Mouse (Mus musculus) right cerebral cortex, postnatal 4 days (tissue): ENCODE data around the gene Cnep1r1.

Source experiments
- DNase-seq: peaks from one replicate; pipeline ENCODE4 v3.0.0-alpha.2; 2022

Cnep1r1 gene

DNA sequence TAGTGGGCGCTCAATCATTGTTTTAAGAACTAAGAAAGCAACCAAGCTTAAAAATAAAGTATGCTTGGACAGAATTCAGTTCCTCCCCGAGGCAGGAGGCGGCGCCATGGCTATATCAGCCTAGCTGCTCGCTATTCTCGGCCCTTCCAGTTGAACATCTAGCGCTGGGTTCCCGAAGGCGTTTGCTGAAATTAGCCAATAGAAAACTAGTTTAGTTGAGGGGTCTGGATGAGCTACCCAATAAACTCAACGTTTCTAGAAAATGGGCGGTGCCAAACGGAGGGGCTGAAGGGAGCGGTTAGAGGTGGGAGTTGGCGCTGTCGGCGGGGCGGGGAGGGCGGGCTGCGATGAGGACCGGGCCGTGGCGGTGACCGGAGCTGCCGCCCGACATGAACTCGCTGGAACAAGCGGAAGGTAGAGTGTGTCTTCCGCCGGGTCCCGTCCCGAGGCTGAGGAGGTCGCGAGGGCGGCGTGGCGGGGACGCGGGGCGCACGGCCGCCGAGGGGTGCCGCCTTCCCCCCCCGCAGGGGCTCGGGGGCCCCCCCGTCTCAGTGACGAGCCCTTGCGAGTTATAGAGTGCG, at the start of gene Cnep1r1:
Gene Cnep1r1, plus strand, starts transcription at position 314 of the 581 bp plus-strand sequence.
- peak; percentile 84 for DNase-seq

DNA sequence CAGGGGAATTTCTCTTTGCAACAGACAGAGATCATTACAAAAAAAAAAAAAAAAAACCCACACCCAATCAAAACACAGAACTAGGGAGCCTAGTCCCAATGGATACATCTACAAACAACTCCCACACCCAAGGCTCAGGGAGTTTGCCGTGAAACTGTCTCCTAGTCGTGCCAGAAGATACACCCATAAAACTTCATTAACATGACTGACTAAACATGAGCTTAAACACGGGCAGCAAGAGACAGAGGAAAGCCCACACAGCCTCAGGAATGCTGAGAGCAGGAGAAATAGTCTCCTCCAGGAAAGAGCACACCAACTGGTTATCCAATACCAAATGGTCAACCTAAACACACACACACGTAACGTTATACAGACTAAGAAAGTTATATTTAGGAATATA, 36.4 kb upstream of the Cnep1r1 start:
- no peak for DNase-seq

DNA sequence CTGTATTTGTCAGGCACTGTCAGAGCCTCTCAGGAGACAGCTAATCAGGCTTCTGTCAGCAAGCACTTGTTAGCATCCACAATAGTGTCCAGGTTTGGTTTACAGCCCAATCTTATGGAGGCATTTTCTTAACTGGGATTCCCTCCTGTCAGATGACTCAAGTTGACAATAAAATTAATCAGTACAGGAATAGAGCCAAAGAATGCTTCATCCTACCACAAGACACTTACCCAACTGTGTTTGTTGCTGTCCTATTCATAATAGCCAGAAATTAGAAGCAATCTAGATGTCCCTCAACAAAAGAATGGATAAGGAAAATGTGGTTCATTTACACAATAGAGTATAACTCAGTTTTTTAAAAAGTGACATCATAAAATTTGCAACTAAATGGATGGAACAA, 30.6 kb upstream of the Cnep1r1 start:
- no peak for DNase-seq

DNA sequence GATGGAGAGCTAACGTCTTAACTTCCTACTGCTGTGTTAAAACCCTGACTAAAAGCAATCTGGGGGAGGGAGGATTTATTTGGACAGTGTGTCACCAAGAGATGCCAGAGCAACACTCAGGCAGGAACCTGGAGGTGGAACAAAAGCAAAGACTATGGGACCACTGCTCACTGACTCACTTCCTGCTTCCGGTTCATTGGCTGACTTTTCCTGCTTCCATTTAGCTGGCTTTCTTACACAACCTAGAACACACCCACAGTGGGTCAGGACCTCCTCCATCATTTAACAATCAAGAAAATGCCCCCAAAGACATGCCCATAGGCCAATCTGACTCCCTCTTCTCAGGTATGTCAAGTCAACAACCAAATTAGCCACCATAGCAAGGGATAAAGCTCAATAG, 26.9 kb upstream of the Cnep1r1 start:
- no peak for DNase-seq

DNA sequence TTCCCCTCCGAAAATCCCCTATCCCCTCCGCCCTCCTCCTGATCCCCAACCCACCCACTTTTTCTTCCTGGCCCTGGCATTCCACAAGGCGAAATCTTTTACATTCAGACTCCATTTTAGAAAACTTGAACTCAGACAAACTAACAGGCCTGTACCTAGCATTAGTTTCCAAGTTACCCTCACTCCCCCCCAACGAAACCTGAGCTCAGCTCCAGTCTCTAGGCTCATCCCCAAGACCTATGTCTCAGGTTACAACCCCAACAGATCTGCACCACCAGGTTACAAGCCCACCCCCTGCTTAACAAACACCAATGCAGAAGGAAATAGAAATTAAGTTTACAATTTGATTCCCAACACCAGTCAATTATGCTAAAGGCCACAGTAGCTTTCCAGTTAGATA, 25.2 kb upstream of the Cnep1r1 start:
- DNase-seq: no peak

DNA sequence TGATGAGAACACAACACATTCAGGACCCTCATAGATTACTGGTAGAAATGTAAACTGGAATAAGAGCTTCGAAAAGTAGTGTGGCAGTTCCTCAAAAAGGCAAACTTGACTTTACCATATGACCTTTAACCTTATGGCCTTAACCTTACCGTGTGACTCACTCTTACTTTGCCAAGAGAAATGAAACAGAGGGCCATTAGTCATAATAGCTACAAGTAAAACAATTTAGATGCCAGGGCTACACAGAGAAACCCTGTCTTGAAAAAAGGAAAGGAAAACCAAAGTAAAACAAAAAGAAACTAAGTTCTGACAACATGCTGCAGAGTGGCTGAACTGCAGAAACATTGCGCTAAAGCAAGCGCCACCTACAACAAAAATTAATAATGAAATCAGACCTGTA, 19.7 kb upstream of the Cnep1r1 start:
- no peak for DNase-seq

DNA sequence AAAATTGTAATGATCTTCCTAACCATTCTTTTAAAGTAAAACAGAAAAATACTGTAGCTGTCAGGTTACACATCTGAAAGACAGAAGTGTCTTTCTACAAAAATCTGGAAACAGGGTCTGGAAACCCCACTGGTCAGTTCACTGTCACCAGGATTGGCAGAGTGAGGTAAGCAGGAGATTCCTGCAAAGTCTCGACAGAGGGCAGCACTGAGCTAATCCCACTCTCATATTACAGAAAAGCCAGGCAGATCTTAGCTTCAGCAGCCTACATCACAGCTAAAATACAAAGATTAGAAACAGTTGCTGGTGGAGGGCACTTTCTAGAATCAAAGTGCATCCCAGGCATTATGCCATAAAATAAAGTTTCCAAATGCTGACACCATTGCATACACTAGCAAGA, 19.0 kb upstream of the Cnep1r1 start:
- peak; percentile 47 for DNase-seq

DNA sequence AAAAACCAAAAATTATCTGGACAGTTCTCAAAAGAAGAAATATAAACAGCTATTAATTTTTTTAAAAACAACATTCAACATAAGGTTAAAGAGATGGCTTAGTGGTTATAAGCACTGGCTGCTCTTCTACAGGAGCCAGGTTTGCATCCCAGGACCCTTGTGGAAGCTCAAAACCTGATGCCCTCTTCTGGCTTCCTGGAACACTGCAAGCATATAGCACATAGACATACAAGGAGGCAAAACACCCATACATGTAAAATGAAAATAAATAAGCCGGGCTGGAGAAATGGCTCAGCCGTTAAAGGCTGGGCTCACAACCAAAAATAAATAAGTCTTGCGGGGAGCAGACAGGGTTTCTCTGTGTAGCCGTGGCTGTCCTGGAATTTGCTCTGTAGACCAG, 9.3 kb upstream of the Cnep1r1 start:
- DNase-seq: no peak

DNA sequence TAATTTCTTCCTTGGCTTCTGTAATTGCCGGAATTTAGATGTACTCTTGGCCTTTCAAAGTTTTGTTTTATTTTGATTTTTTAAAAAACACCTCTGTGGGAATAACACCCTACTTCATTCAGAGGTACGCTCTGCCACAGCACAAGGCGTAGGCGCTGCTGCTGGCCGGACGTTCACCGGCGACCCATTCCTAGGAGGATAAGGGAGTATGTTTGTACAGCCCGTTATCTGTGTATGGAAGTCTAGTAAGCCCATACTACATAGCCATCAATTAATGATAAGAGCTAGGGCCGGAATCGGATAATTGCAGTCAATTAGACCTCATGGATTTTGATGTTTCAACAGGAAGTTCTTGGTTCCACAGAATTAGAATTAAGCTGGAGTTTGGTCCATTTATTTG, 507 bp downstream of the Cnep1r1 start:
- no peak for DNase-seq

DNA sequence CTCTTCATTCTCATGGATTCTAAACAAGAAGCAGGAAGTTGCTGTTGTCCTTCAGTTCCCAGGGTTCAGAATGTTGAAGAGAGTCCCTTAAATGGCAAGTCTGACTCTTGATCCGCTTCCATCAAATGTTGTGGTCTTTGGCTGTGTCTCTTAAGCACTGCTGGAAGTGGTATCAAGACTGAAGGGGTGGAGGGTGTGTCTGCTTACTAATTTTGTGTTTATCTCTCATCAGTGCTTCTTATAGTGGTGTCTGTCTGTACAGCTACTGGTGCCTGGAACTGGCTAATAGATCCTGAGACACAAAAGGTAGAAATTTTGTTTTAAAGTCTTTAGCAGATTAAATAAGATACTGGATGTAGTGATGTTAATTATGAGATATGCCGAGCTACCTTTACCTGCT, 6.3 kb downstream of the Cnep1r1 start:
- DNase-seq: no peak

DNA sequence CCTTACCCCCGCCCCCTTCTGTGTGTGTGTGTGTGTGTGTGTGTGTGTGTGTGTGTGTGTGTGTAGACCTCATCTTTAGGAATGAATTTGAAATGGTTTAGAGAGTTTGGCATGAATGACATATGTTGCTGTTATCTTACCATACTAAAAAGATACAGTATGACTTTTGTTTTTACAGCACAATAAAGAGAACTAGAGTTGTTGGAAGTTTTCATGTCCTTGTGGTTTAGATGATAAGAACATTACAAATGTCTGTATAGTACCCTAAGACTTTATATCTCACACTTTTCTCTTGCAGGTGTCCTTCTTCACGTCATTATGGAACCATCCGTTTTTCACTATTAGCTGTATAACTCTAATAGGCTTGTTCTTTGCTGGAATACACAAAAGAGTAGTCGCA, 10.8 kb downstream of the Cnep1r1 start:
- DNase-seq: no peak

DNA sequence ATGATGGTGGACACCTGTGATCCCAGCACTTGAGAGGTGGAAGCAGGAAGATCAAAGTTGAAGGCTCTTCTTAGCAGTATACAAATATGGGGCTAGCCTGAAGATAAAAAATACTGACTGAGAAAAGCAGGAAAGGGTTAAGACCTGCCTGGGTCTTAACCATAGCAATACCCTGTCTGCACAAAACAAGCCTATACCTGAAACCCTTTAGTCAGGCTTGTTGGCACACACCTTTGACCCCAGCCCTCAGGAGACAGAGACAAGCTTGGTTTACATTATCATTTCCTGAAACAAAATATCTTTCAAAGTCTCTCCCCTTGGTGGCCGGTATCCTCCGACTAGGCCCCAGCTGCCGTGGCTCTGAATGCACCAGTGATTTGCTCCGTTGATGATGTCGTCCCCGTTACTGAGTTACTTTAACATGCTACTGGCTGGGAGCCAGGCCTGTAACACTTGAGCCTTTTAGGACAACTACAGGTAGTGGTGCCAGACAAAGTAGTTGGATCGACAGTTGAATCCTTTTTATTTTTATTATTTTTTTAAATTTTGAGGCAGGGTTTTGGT, 12.3 kb downstream of the Cnep1r1 start:
- no peak for DNase-seq

DNA sequence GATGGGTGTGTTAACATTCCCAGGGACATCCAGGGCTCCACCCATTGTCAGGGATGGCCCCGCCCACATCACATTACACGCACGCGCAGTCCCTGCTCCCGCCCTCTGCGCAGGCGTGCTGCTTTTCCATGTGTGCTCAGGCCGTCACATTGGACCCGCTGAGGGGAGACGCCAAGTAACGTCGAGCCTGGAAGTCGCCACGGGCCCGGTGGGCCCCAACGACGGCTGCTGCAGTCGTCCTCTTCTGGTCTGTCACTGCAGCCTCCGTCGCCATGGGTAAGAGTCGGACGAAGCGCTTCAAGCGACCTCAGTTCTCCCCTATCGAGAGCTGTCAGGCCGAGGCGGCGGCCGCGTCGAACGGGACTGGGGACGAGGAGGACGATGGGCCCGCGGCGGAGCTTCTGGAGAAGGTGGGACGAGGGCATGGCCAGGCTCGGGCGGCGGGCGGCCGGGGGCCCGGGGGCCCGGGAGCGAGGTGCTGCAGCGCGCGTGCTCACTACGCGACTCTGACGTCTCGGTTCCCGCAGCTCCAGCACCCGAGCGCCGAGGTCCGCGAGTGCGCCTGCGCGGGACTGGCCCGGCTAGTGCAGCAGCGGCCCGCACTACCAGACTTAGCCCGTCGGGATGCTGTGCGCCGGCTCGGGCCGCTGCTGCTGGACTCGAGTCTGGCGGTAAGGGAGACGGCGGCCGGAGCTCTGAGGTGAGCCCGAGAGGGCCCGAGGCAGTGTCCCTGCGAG, 19.3 kb downstream of the Cnep1r1 start, which contains the start of gene Heatr3:
Gene Heatr3, plus strand, starts transcription at position 108 of the 737 bp plus-strand sequence.
- DNase-seq: peak; percentile 95

DNA sequence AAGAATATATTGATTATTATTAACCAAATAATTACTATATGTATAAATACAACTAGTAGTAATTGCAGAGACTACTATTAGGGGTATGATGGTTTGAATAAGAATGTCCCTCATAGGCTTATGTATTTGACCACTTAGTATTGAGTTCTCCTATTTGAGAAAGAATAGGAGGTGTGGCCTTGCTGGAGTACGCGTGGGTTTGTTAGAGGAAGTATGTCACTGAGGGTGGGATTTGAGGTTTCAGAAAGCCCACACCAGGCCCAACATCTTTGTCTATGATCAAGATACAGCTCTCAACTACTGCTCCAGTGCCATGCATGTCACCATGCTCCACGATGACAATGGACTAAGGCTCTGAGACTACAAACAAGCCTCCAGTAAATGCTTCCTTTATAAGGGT, 20.7 kb downstream of the Cnep1r1 start:
- DNase-seq: no peak

DNA sequence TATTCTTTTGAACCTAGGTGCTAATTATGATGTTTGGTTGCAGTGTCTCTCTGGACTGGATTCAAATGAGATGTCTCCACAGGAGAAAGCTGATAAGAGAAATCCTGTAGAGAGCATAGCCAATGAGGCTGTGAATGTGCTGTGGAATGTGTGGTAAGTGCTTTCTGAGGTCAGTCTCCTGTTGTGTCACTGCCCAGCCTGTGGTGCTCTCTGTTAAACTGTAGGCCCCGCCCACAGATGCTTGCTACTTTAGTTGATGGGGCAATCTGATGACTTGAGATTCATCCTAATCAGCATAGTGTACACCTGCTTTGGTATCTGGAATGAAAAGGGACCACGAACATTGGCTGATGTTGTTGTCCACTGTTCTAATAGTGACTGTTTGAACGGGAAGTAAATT, 23.1 kb downstream of the Cnep1r1 start:
- no peak for DNase-seq

DNA sequence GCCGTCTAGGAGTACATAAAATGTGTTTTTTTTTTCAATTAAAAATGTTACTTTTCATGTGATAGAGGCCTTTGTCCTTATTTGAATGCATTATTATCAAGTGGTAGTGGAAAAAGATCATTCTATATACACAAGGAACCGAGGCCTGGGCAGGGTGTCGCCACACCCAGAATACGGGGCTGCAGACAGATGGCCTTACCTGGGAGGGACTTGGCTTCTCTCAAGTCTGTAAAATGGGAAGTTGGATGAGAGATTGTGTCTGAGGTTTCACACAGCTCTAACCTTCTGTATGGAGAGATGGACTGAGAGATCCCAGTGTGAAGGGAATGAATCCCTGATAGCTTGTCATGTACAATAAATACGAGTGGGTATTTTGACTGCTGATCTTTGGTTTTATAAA, 25.5 kb downstream of the Cnep1r1 start:
- DNase-seq: no peak

DNA sequence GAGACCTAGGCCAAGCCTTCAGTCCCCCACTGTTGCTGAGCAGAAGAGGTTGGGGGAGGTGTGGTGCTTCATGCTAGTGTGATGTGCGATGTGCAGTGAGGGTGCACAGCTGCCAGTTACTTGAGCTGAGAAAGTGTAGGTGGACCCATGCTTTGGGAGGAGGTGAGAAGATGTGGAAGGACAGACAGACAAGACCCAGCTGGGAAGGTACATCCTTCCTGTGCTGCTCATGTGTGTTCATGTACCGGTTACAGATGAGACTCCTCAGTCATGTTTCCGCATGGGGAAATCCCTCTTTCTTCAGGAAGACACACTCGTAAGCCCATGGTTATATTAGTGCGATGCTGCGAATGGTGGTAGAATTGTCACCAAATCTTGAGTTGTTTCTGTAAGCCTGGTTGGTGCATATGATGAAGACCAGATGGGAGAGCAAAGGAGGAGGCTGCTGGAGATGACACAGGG, 32.4 kb downstream of the Cnep1r1 start:
- no peak for DNase-seq

DNA sequence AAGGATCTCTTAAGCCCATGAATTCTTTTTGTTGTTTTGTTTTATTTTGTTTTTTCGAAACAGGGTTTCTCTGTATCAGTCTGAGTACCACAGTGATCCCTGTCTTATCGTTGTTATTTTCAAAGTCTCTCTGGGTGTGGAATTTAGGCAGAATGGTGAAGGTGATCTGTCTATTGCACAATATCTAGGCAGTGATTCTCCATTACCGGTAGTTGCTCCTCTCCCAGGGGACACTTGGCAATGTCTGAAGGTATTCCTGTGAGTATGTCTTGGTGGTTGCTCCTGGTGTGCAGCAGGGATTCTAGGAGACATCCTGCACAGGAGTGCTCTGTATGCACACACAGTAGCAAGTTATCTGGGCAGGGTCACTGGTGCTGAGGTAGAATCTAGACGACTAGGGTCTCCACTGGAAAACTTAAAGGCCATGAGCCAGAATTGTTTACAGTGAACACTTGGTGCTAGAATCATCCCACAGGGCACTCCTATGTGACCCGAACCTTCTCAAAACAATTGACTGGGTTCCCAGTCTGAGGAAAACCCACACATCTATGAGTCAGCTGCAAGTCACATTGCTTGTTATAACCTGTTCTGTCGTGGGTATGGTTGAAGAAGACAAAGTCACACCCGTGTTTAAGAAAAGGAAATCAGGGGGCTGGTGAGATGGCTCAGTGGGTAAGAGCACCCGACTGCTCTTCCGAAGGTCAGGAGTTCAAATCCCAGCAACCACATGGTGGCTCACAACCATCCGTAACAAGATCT, 41.8 kb downstream of the Cnep1r1 start:
- no peak for DNase-seq

DNA sequence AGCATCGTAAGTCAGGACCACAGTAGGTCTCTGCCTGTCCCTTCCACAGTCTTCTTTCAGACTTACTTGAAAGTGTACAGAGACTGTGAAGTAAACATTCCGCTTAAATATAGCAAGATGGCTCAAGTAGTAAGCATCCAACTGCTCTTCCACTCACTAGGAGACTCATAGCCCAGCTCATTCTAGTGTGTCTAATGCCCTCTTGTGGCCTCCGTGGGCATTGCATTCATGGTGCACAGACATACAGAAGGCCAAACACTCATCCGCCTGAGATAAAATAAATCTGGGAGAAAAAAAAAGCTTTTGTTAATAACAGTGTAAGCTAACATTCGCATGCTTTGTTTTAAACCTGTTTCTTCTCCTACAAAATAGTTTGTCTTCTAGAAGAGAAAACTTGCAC, 42.9 kb downstream of the Cnep1r1 start:
- peak; percentile 77 for DNase-seq

DNA sequence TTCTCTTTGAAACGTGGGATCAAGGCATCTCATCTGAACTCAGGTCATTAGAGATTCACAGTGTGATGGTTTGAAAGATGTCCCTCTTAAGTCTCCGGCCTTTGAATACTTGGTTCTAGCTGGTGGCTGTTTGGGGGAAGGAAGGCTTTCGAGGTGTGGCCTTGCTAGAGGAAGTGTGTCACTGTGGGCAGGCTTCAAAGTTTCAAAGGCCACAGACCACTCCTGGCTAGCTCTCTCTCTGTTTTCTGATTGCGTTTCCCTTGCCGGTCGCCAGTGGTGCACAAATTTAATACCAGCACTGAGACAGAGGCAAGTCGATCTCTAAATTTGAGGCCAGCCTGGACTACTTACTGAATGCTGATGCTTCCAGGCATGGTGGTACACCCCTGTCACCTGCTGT, 56.7 kb downstream of the Cnep1r1 start:
- no peak for DNase-seq

DNA sequence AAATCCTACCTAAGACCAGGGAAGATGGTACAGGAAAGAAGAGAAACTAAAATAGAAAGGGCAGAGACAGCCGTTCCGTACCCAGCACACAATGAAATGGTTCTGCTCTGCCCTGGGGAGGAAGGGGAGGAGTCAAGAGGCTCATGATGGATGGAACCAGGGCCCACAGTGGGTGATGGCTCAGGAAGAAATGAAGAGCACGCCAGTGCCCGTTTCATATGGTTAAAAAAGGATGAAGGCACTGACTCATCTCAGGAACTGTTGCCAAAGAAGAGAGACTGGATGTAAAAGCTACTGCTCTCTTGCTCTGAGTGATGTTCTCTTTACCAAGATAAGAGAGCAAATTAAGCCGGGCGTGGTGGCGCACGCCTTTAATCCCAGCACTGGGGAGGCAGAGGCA, 58.7 kb downstream of the Cnep1r1 start:
- no peak for DNase-seq

DNA sequence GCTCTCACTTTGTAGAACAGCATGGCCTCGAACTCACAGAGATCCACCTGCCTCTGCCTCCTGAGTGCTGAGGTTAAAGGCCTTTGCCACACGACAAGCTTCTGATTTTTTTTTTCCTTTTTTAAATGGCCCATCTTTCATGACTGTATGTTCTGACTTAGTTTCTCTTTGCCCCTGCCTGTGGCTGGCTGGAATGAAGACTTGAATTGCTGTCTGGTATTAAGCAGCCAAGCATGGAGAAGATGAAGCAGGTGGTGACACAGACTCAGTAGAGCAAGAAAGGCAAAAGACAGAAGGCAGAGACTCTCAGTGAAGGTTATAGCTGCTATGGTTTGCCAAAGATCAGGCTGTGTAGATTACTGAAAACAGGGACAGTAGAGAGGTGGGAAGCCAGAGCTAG, 64.6 kb downstream of the Cnep1r1 start:
- no peak for DNase-seq
